Mouse (Mus musculus): Measurements from ENCODE around the gene Zfp94. TPM values are rescaled to one million over a fixed set of nuclear protein-coding genes. Genes with fewer than 3 reads are reported as not detected.

Gene Zfp94
- polyA plus RNA-seq, 1 experiment from 2014 or later, result 4.6 TPM

DNA sequence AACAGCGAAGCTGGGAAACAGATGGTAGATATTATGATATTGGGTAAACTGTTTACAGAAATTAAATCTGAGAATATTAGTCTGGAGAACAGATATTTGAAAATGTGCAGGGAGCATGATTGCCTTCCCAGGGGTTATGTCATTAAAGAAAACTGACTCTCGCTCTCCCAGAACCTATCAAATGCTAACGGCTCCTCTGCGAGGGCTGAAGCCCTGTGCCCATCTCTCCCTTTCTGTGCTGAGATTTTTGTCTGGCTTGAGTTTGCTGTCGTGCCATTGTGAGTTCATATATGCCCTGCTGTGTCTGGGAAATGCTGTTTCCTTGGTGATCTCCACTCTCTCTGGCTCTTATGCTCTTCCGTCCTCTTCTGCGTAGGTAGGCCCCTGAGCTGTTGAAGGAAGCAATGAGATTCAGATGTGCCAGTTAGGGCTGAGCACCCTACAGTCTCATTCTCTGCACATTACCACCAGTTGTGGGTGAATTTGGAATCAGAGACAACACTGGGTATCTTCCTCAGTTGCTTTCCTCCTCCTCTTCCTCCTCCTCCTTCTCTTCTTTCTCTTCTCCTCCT, 27.3 kb upstream of the Zfp94 start:
- Histone ChIP-seq H3K4me3 (no peak overlapping the region), H3K4me2 (no peak overlapping the region), H3K4me1 (no peaks in the 10 kb centered on the region), H3K9ac (no peak overlapping the region), H3K27me3 (replicated peaks) (peaks cover 10% of the 10 kb centered on the region; the same call in 1 of the 2 replicates), H3K36me3 (no peaks in the 10 kb centered on the region), H3K9me3 (no peaks in the 10 kb centered on the region), H3K27ac (replicated peaks) (no peak overlapping the region)
- no peak for ATAC-seq (ENCODE audit: extremely low read depth, insufficient number of reproducible peaks, low FRiP score, low TSS enrichment)
- WGBS, result 66% methylated on average over 7 of the region's 7 CpGs

DNA sequence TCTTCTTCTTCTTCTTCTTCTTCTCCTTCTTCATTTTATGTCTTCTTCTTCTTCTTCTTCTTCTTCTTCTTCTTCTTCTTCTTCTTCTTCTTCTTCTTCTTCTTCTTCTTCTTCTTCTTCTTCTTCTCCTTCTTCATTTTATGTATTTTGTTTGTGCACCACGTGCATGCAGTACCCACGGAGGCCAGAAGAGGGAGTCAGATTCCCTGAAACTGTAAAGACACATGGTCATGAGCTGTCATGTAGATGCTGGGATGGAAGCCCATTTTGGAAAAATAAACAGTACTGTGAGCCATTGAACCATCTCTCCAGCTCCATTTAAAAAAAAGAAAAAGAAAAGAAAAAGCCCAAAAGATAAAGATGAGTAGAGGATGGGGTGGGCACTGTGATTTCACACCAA, 21.8 kb upstream of the Zfp94 start:
- Histone ChIP-seq H3K36me3 (no peaks in the 10 kb centered on the region), H3K9me3 (no peaks in the 10 kb centered on the region; the same call in 1 of the 2 replicates), H3K27ac (replicated peaks) (no peak overlapping the region), H3K27me3 (replicated peaks) (peaks cover 24% of the 10 kb centered on the region), H3K9ac (no peak overlapping the region), H3K4me2 (no peak overlapping the region), H3K4me1 (no peaks in the 10 kb centered on the region), H3K4me3 (no peak overlapping the region)
- WGBS, result 33% methylated on average over 2 of the region's 2 CpGs
- ATAC-seq (ENCODE audit: extremely low read depth, insufficient number of reproducible peaks, low FRiP score, low TSS enrichment), result no peak

DNA sequence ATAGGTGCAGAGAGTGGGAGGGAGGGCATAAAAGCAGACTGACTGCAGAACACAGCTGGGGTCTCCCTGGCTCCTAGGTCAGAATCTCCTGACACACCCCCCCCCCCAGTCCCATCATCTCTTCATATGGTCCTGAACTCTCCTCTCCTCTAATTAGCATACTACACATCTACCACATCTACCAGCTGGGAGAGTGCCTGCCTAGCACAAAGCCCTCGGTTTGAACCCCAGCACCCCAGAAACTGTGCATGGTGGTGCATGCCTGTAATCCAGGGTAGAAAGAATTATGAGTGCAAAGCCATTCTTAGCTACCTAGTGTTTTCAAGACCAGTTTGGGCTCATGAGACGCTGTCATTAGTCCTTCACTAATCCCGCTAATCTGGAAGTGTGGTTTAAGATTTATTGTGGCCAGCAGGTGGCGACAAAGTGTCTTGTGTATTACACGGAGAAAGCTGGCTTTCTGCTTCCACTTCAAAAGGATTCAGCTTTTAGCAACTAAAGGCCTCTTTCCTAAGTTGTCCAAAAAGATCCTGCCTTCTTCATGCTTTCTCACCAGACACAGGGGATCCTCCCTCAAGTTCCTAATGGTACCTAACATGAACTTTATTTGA, 19.3 kb upstream of the Zfp94 start:
- no peak overlapping the region for H3K4me2 ChIP-seq
- H3K4me3 ChIP-seq, result no peak overlapping the region
- H3K4me1 ChIP-seq, result no peaks in the 10 kb centered on the region
- ATAC-seq (ENCODE audit: extremely low read depth, insufficient number of reproducible peaks, low FRiP score, low TSS enrichment), result no peak
- no peaks in the 10 kb centered on the region for H3K36me3 ChIP-seq
- no peak overlapping the region for H3K9ac ChIP-seq
- H3K27ac ChIP-seq (replicated peaks), result no peak overlapping the region
- H3K27me3 ChIP-seq (replicated peaks), result peaks cover 38% of the 10 kb centered on the region
- WGBS, result 8% methylated on average over 5 of the region's 5 CpGs
- peaks cover 3% of the 10 kb centered on the region; the same call in 1 of the 2 replicates for H3K9me3 ChIP-seq

DNA sequence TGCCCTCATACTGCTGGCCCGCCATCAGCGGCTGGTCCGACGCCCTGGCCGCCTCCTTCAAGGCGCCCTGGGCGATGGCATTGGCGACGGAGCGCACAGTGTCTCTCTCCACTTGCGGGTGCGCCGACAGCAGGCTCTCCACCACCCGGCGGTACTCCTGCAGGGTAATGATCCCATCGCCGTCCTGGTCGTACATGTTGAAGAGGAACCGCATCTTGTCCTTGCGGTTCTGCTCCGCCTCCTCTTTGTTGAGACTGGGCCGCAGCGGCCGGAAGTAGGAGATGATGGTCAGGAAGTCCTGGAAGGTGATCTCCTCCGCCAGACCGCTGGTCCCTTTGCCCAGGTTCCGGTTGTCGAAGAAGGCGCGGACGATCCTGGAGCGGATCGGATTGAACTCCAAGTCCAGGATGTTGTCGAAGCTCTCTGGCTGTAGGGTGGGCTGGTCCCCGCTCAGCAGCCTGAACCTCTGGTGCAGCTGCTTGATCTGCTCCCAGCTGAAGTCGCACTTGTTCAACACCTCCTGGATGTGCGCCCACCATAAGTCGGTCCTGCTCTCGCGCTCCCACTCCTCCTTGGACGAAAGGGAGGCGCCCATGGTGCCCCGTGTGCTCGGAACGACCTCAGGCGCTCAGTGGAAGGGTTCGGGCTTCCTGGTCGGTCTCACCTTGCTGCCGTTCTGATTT, 17.0 kb upstream of the Zfp94 start, which contains the start of gene Tescl:
Gene Tescl (minus strand): TSS at position 633 of the 683 bp plus-strand sequence.
- H3K9me3 ChIP-seq, result peaks cover 3% of the 10 kb centered on the region; the same call in 1 of the 2 replicates
- WGBS, result 30% methylated on average over 49 of the region's 49 CpGs
- no peaks in the 10 kb centered on the region for H3K4me1 ChIP-seq
- H3K9ac ChIP-seq, result no peak within 1 kb of the TSS
- H3K4me2 ChIP-seq, result peak within 1 kb of the TSS; percentile 46
- no peak within 1 kb of the TSS for H3K27ac ChIP-seq (replicated peaks)
- H3K36me3 ChIP-seq, result no peaks in the 10 kb centered on the region
- peak within 1 kb of the TSS; percentile 26 for H3K4me3 ChIP-seq
- ATAC-seq (ENCODE audit: extremely low read depth, insufficient number of reproducible peaks, low FRiP score, low TSS enrichment), result no peak
- peaks cover 44% of the 10 kb centered on the region for H3K27me3 ChIP-seq (replicated peaks)

DNA sequence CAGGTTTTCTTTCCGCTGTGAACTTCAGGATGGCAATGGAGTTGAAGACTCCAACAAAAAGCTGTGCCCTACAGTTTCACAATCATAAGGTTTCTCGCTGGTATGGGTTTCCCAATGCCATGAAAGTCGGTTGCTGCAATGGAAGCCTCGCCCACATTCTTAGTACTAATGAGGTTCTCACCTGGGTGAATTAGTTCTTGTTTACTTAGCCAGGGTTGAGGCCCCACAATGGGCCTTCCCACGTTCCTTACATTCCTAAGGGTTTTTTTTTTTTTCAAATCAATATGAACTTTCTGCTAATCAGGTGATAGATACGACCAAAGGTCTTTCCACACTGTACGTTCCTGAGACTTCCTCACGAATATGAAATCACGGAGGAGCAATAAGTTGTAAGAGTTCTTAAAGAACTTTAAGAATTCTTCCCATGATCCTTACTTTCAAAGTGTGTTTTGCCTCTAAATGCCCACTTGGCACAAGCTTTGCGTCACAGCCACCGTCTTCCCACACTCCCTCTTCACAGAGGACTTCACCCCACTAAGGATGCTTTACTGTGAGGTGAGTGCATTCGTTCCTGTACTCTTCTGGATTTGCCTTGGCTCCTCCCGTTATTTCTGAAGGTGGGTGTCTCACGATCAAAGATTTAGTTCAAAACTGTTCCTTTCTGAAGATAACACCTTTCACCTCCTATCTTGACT, 11.0 kb upstream of the Zfp94 start:
- peaks cover 13% of the 10 kb centered on the region; the same call in 1 of the 2 replicates for H3K9me3 ChIP-seq
- peaks cover 3% of the 10 kb centered on the region; the same call in 1 of the 2 replicates for H3K4me1 ChIP-seq
- ATAC-seq (ENCODE audit: extremely low read depth, insufficient number of reproducible peaks, low FRiP score, low TSS enrichment), result no peak
- no peaks in the 10 kb centered on the region for H3K36me3 ChIP-seq
- no peak overlapping the region for H3K9ac ChIP-seq
- WGBS, result 73% methylated on average over 14 of the region's 14 CpGs
- H3K4me2 ChIP-seq, result no peak overlapping the region
- no peak overlapping the region for H3K27ac ChIP-seq (replicated peaks)
- H3K4me3 ChIP-seq, result no peak overlapping the region
- peaks cover 33% of the 10 kb centered on the region for H3K27me3 ChIP-seq (replicated peaks)

DNA sequence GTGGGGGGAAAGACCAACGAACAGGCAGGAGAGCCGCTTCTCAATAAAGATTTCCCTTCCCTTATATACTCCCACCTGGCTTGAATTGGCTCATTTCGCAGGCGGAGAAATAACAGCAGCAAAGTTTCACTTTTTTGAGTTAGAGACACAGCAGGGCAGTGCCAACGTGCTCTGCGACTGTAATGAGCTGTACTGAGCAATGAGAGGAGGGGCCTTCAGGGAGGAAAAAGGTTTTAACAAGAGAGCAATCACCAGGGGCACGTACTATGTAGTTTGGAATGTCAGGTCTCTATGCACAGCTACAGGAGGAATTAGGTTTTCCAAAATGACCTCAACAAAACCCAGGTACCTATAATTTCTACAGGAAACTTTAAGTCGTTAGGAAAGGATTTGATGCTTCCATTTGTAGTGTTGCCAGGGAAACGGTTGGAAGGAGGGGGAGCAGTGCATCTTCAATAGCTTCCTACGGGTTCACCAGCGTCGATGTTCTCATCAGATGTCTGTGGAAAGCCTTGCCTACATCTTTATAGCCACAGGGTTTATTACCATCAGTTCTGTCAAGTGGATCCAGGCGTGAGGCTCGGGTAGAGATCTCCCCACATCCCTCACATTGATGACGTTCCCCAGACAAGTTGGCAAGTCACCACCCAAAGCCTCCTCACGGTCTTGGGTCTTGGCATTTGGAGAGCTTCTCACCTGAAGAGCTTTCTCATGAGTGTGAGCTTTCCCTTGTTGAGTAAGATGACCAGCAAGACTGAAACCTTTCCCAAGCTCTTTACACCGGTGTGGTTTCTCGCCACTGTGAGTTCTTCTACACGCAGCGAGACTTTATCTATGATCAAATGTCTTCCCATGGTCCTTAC, 10.0 kb upstream of the Zfp94 start:
- H3K9ac ChIP-seq, result peak overlapping the region; percentile 67
- no peak for ATAC-seq (ENCODE audit: extremely low read depth, insufficient number of reproducible peaks, low FRiP score, low TSS enrichment)

DNA sequence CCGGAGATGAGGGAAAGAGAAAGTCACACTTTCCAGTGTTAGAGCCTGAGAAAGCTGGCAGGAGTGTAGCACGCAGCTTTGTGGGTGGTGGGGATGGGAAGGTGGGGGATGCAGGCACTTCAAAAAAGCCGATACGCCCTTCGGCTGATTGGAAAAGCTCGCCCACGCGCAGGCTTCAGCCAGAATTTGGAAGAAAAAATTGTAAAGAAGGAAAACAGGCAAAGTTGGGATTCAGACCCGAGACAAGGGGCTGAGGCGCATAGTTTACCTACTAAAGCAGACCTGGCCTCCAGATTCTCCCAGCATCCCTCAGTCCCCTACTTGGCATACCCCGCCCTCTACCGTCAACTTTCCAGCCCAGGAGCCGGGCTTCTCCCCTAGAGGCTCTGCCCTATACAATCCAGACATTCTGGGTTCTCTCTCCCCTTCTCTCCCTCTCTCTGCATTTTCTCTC, 9.2 kb upstream of the Zfp94 start:
- H3K36me3 ChIP-seq, result no peaks in the 10 kb centered on the region
- peaks cover 3% of the 10 kb centered on the region; the same call in 1 of the 2 replicates for H3K4me1 ChIP-seq
- peak overlapping the region; percentile 67 for H3K9ac ChIP-seq
- peaks cover 13% of the 10 kb centered on the region; the same call in 1 of the 2 replicates for H3K9me3 ChIP-seq
- ATAC-seq (ENCODE audit: extremely low read depth, insufficient number of reproducible peaks, low FRiP score, low TSS enrichment), result no peak
- peaks cover 35% of the 10 kb centered on the region for H3K27me3 ChIP-seq (replicated peaks)
- H3K4me2 ChIP-seq, result peak overlapping the region; percentile 69
- 3% methylated on average over 13 of the region's 13 CpGs for WGBS
- H3K4me3 ChIP-seq, result peak overlapping the region; percentile 42
- no peak overlapping the region for H3K27ac ChIP-seq (replicated peaks)

More for the DNA sequence above, 10.0 kb upstream of the Zfp94 start:
- Histone ChIP-seq H3K27ac (replicated peaks) (no peak overlapping the region), H3K4me2 (peak overlapping the region; percentile 69), H3K4me3 (peak overlapping the region; percentile 42), H3K36me3 (no peaks in the 10 kb centered on the region), H3K27me3 (replicated peaks) (peaks cover 32% of the 10 kb centered on the region), H3K4me1 (peaks cover 3% of the 10 kb centered on the region; the same call in 1 of the 2 replicates), H3K9me3 (peaks cover 13% of the 10 kb centered on the region; the same call in 1 of the 2 replicates)
- 47% methylated on average over 20 of the region's 20 CpGs for WGBS

DNA sequence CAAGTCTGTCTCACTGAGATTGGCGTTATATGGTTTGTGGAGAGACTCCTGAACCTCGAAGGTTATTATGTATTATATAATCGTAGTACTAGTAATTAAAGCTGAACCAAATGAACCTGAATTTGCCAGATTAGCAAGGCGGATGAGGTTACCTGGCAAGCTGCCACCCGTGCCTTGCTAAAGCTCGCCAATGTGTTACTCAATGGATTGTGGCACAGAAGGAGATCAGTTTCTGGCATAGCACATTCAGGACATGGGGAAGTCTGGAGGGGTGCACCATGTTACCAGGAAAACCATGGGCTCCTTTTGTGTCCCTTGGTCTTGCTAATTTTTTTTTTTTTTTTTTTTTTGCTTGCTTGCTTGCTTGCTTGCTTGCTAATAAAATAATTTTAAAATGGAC, 8.7 kb upstream of the Zfp94 start:
- WGBS, result 85% methylated on average over 6 of the region's 6 CpGs
- H3K27ac ChIP-seq (replicated peaks), result no peak overlapping the region
- peaks cover 3% of the 10 kb centered on the region; the same call in 1 of the 2 replicates for H3K4me1 ChIP-seq
- 0 out of 2 replicates have a peak overlapping the region, but pooled peaks have one; percentile 67 for H3K9ac ChIP-seq
- H3K4me2 ChIP-seq, result peak overlapping the region; percentile 69
- H3K9me3 ChIP-seq, result peaks cover 13% of the 10 kb centered on the region; the same call in 1 of the 2 replicates
- ATAC-seq (ENCODE audit: extremely low read depth, insufficient number of reproducible peaks, low FRiP score, low TSS enrichment), result no peak
- peak overlapping the region; percentile 42; the same call in 1 of the 2 replicates for H3K4me3 ChIP-seq
- peaks cover 35% of the 10 kb centered on the region for H3K27me3 ChIP-seq (replicated peaks)
- H3K36me3 ChIP-seq, result no peaks in the 10 kb centered on the region

DNA sequence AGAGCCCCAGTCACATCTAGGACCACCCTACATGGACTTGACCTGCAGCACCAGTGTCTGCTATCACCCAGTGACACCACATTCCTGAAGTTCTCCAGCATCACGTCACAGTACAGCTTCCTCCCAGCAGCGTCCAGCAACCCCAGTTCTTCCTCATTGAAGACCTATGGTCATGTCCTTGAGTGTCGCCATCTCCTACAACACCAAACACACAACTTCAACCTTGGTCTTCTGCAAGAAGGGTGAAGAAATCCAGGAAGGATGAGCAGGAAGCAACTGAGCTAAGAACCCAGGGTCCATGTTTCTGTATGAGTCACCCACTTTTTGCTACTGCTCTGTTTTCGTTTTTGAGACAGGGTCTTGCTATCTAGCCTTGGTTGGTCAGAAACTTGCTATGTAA, 6.1 kb upstream of the Zfp94 start:
- no peak for ATAC-seq (ENCODE audit: extremely low read depth, insufficient number of reproducible peaks, low FRiP score, low TSS enrichment)
- Histone ChIP-seq H3K9ac (no peak overlapping the region), H3K4me2 (no peak overlapping the region), H3K36me3 (no peaks in the 10 kb centered on the region), H3K27me3 (replicated peaks) (peaks cover 46% of the 10 kb centered on the region), H3K9me3 (peaks cover 13% of the 10 kb centered on the region; the same call in 1 of the 2 replicates), H3K4me1 (peaks cover 3% of the 10 kb centered on the region; the same call in 1 of the 2 replicates), H3K27ac (replicated peaks) (no peak overlapping the region), H3K4me3 (no peak overlapping the region)
- WGBS, result 55% methylated on average over 4 of the region's 4 CpGs

DNA sequence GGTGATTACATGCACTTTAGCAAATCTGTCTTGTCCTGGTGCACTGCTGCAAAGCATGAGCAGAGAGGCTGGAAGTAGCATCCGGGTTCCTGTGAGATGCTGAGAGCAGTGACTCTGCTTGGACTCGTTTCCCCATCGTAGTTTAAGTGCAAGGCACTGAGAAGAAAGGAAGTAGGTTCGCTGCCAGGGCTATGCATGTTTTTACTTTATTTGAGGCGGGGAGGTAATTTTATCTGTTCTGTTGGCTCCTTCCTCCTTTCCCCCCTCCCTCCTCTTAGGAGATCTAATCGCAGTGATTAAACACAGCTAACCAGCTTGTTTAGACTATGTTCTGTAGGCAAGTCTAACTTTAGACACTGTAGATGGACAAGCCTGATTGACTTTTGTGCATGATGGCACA, 2.5 kb upstream of the Zfp94 start:
- H3K9me3 ChIP-seq, result peaks cover 4% of the 10 kb centered on the region; the same call in 1 of the 2 replicates
- H3K4me3 ChIP-seq, result no peak overlapping the region
- ATAC-seq (ENCODE audit: extremely low read depth, insufficient number of reproducible peaks, low FRiP score, low TSS enrichment), result no peak
- 50% methylated on average over 6 of the region's 6 CpGs for WGBS
- H3K4me1 ChIP-seq, result peaks cover 10% of the 10 kb centered on the region
- H3K9ac ChIP-seq, result no peak overlapping the region
- H3K4me2 ChIP-seq, result no peak overlapping the region
- peaks cover 27% of the 10 kb centered on the region for H3K27me3 ChIP-seq (replicated peaks)
- H3K36me3 ChIP-seq, result no peaks in the 10 kb centered on the region
- H3K27ac ChIP-seq (replicated peaks), result no peak overlapping the region
